Mouse (Mus musculus) hindbrain, embryonic 10.5 days (tissue): ENCODE results near the gene Srsy. TPM values are rescaled to one million over a fixed set of nuclear protein-coding genes. Genes with fewer than 3 reads are reported as not detected.
"Not testable (repeated sequence)": the region's sequence is repeated elsewhere in the genome, so short reads cannot be mapped to it uniquely, and the experiment has no call there.

ENCODE experiments used
- DNase-seq: peaks from one replicate; pipeline ENCODE4 v3.0.0-alpha.2; 2017; ENCODE audit warnings: low spot score
- H3K27ac ChIP-seq: fragments of 300-500 bp; sonication (generic); 2 replicates; pipeline ENCODE4 v1.5.1; 2016; ENCODE audit warnings: mild to moderate bottlenecking, moderate library complexity
- H3K27me3 ChIP-seq: fragments of 300-500 bp; sonication (generic); 2 replicates; pipeline ENCODE4 v1.6.1; 2016; ENCODE audit warnings: mild to moderate bottlenecking; ENCODE audit not compliant: poor library complexity, insufficient read depth, severe bottlenecking
- H3K36me3 ChIP-seq: fragments of 300-500 bp; sonication (generic); 2 replicates; pipeline ENCODE4 v1.6.1; 2016; ENCODE audit warnings: mild to moderate bottlenecking, moderate library complexity
- H3K4me1 ChIP-seq: fragments of 300-500 bp; sonication (generic); replicated peaks from 2 replicates; pipeline ENCODE4 v1.6.1; 2016; ENCODE audit warnings: mild to moderate bottlenecking
- H3K4me3 ChIP-seq: fragments of 300-500 bp; sonication (generic); 2 replicates; pipeline ENCODE4 v1.5.1; 2016; ENCODE audit warnings: mild to moderate bottlenecking, moderate library complexity
- H3K9me3 ChIP-seq: fragments of 300-500 bp; sonication (generic); 2 replicates; pipeline ENCODE4 v1.6.1; 2016; ENCODE audit warnings: mild to moderate bottlenecking, moderate library complexity
- WGBS: fragments of 180-500 bp; shearing (Covaris S2); methylation state at CpG from one replicate; pipeline ENCODE4 v1.1.7; 2016; 5-methylcytosine and 5-hydroxymethylcytosine counted together
- polyA plus RNA-seq: library from polyadenylated mRNA; unstranded; fragments of >200 nt; fragmentation: Nextera tagmentation; extraction: Ambion mirVana; gene quantifications from 2 replicates; pipeline ENCODE4 v1.2.1, GENCODE M21; 2016

Gene Srsy
- polyA plus RNA-seq = not detected in 2 replicates

GRCm38 (mm10) chrY:17937230-17937629 lies at the start of gene Srsy:
Gene Srsy, minus strand, starts transcription at chrY:17937330.
- H3K4me3 ChIP-seq, DNase-seq, H3K9me3 ChIP-seq, H3K27me3 ChIP-seq, H3K36me3 ChIP-seq, H3K27ac ChIP-seq, H3K4me1 ChIP-seq: not testable (repeated sequence)
- no CpG with 5 or more reads among the region's 1 CpGs for WGBS

Other genes with a start within 250 kb of the Srsy start
- gene Gm21904, start 91.1 kb downstream of the Srsy start, polyA plus RNA-seq = not detected in 2 replicates
- gene Gm20772, start 62.6 kb downstream of the Srsy start, polyA plus RNA-seq = not detected in 2 replicates
- not detected in 2 replicates for gene Gm20831, start 62.6 kb downstream of the Srsy start, polyA plus RNA-seq
- not detected in 2 replicates for gene Gm21764, start 124.5 kb upstream of the Srsy start, polyA plus RNA-seq
- gene Ssty1, start 151.8 kb upstream of the Srsy start, polyA plus RNA-seq = not detected in 2 replicates